Mouse (Mus musculus): Measurements from ENCODE around the gene Tmem143. TPM values are rescaled to one million over a fixed set of nuclear protein-coding genes. Genes with fewer than 3 reads are reported as not detected.

Tmem143 gene
- polyA plus RNA-seq (2012; ENCODE audit: insufficient read depth, insufficient read length, low replicate concordance, missing spikeins) = not detected in 2 replicates

DNA sequence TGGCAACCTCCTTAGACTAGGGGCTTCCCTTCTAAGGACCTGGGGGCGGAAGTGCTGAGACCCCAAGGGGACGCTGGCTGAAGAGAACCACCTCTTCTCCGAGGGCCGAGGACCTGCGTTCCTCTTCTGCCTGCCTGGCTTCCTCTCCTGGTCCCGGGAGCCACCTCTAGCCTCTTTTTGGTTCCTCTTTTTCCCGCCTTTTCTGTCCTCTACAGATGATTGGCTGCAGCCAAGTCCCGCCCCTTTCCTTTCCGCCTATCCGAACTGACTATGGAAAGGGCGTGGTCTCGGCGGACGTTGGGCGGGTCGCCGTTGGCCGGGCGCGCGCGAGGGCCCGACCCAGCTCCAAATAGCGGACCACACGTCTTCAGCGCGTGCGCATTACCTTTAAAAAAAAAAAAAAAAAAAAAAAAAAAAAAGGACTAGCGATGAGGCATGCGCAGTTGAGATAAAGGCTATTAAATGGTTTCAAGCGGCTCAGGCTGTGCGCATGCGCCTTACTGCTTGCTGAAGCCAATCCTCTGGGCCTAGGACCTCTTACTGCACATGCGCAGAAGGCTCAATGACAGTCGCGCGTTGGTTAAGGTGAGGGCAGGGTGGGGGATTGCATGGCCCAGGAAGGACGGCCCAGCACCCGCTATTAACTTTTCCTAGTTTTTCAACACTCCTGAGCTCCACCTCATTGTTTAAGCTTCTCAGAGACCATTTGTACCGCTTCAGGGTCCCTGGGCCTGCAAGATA lies at the start of gene Tmem143, which contains the start of gene Syngr4:
Tmem143 (plus strand) TSS at position 425 of the 741 bp plus-strand sequence.
Syngr4 (minus strand) TSS at position 198 of the 741 bp plus-strand sequence.
- H3K4me3 ChIP-seq (ENCODE audit: insufficient read depth, low read depth, low read length) = peak within 1 kb of the TSS; percentile 56
- H3K4me1 ChIP-seq (ENCODE audit: control insufficient read depth, insufficient read depth, low read length) = no peaks in the 10 kb centered on the region
- under 1% methylated on average over 40 of the region's 40 CpGs for WGBS
- no peak for TF ChIP-seq CTCF (IDR thresholded peaks at IDR 0.05; ENCODE audit: insufficient read depth, low read depth, low read length)
- TF ChIP-seq POLR2A (IDR thresholded peaks at IDR 0.05; ENCODE audit: insufficient read depth, low read depth, low read length) = peak; percentile 67
- peak within 1 kb of the TSS; percentile 82 for H3K27ac ChIP-seq (ENCODE audit: insufficient read depth, low read depth, low read length)

DNA sequence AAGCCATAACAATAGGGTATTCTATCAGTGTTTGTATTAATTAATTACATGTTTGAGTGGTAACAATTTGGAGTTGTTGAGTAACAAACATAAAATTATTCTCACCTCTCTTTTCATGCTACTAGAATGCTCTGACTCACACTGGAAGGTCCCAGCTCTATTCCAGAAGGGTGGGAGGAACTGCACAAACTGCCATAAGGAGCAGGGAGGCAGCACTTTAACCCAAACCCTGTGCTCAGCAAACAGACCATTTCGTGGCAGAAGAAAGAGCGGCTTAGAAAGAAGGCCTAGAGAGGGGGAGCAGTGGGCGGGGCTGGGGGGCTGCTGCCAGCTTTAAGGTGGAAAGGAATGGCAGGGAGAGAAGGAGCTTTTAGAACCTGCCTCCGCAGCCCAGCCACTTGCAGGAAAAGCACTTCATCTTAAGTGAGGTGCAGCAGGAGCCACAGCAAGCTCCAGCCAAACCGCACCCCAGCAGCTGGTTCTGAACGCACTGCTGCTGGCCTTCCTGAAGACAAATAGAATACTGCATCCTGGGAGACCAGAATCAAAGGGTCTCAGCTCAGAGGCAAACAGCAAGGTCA lies 48.2 kb upstream of the Tmem143 start:
- no peak overlapping the region for H3K27ac ChIP-seq (ENCODE audit: insufficient read depth, low read depth, low read length)

DNA sequence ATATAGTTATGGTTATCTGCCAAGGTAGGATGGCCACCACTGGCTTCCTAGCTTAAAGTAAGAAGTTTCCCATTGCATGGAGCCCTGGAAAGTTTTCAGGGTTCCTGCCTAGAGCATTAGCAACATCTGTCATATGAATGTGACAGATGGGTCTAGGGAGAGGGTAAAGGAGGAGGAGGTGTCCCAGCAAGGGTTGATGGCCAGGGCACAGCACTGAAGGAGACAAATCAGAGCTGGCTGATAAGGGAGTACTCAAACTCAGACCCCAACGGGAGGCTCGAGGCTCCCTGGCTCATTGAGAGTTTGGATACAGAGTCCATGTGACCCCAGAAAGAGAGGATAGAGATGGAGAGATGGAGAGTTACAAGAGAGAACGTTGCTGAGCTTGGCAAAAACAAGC lies 46.1 kb upstream of the Tmem143 start:
- WGBS = 78% methylated on average over 3 of the region's 3 CpGs

More for the DNA sequence above, 48.2 kb upstream of the Tmem143 start:
- 13% methylated on average over 6 of the region's 6 CpGs for WGBS
- peaks cover 5% of the 10 kb centered on the region; the same call in 1 of the 2 replicates for H3K4me1 ChIP-seq (ENCODE audit: control insufficient read depth, insufficient read depth, low read length)
- TF ChIP-seq POLR2A (IDR thresholded peaks at IDR 0.05; ENCODE audit: insufficient read depth, low read depth, low read length) (no peak), CTCF (IDR thresholded peaks at IDR 0.05; ENCODE audit: insufficient read depth, low read depth, low read length) (no peak)
- H3K4me3 ChIP-seq (ENCODE audit: insufficient read depth, low read depth, low read length) = no peak overlapping the region

DNA sequence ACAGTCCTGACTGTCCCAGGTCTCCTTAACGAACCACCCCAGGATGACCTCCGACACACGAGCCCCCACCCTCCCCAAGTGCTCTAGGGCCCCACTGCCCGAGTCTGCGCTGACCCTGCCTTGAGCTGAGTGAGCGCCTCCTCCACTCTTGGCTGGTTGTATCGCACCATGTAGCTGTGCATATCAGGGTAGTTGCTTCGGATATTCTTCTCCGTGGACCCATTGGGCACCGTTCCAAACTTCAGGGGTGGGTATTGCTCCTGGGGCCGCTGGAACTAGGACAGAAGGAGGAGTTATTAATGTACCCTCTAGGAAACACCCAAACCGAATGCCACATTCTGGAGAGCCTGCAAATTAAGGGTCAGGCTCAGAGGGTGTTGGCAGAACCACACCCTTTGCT lies 43.7 kb upstream of the Tmem143 start:
- TF ChIP-seq CTCF (IDR thresholded peaks at IDR 0.05; ENCODE audit: insufficient read depth, low read depth, low read length) (no peak), POLR2A (IDR thresholded peaks at IDR 0.05; ENCODE audit: insufficient read depth, low read depth, low read length) (no peak)

More for the DNA sequence above, 46.1 kb upstream of the Tmem143 start:
- TF ChIP-seq CTCF (IDR thresholded peaks at IDR 0.05; ENCODE audit: insufficient read depth, low read depth, low read length) = no peak
- no peak for TF ChIP-seq POLR2A (IDR thresholded peaks at IDR 0.05; ENCODE audit: insufficient read depth, low read depth, low read length)
- Histone ChIP-seq H3K27ac (ENCODE audit: insufficient read depth, low read depth, low read length) (no peak overlapping the region), H3K4me3 (ENCODE audit: insufficient read depth, low read depth, low read length) (no peak overlapping the region), H3K4me1 (ENCODE audit: control insufficient read depth, insufficient read depth, low read length) (peaks cover 5% of the 10 kb centered on the region; the same call in 1 of the 2 replicates)

GRCm38 (mm10) chr7:45856950-45857901 lies 39.5 kb upstream of the Tmem143 start:
- Histone ChIP-seq H3K4me1 (ENCODE audit: control insufficient read depth, insufficient read depth, low read length) (peaks cover 13% of the 10 kb centered on the region), H3K4me3 (ENCODE audit: insufficient read depth, low read depth, low read length) (peak overlapping the region; percentile 25), H3K27ac (ENCODE audit: insufficient read depth, low read depth, low read length) (no peak overlapping the region)
- 18% methylated on average over 30 of the region's 30 CpGs for WGBS
- TF ChIP-seq POLR2A (IDR thresholded peaks at IDR 0.05; ENCODE audit: insufficient read depth, low read depth, low read length) = no peak

More for the DNA sequence above, 43.7 kb upstream of the Tmem143 start:
- WGBS = 79% methylated on average over 12 of the region's 12 CpGs
- peaks cover 18% of the 10 kb centered on the region for H3K4me1 ChIP-seq (ENCODE audit: control insufficient read depth, insufficient read depth, low read length)
- H3K27ac ChIP-seq (ENCODE audit: insufficient read depth, low read depth, low read length) = no peak overlapping the region
- no peak overlapping the region for H3K4me3 ChIP-seq (ENCODE audit: insufficient read depth, low read depth, low read length)

DNA sequence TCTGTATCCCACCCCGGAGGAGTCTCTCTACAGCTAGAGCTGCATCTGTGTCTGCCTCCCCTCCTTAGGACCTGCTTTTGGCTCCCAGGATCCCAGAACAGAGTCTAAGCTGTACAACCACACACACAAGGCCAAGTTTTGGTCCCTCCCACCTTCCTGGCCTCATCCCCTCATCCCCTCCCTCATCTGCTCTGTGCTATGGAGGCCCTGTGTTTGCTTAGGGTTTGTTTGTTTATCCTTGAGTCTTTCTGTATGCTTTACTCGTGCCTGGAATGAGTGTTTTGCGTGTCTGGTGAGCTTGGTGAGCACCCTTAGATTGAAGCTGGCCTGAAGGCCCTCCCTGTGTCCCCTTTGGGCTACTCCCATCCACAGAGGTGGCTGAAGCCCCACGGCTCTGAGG lies 37.7 kb upstream of the Tmem143 start:
- Histone ChIP-seq H3K4me3 (ENCODE audit: insufficient read depth, low read depth, low read length) (no peak overlapping the region), H3K4me1 (ENCODE audit: control insufficient read depth, insufficient read depth, low read length) (peaks cover 13% of the 10 kb centered on the region), H3K27ac (ENCODE audit: insufficient read depth, low read depth, low read length) (no peak overlapping the region)
- TF ChIP-seq CTCF (IDR thresholded peaks at IDR 0.05; ENCODE audit: insufficient read depth, low read depth, low read length) (no peak), POLR2A (IDR thresholded peaks at IDR 0.05; ENCODE audit: insufficient read depth, low read depth, low read length) (no peak)
- 89% methylated on average over 4 of the region's 4 CpGs for WGBS

DNA sequence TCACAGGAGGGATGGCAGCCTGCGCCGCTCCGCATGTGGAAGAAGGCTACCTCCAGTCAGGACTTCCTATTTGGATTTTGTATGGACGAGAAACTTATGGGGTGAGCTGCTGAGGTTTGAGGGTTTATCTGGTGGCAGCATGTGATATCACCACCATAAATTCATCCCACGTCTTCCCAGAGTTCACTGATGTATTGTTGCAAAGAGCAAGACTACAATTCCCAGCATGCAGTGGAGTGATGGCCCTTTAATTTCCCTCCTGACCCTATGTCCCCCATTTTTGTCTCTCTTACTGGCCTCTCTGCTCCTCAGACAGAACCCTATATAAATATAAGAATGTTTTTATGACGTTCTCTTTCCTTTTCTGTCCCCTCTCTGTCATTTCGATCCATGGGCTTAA lies 33.9 kb upstream of the Tmem143 start:
- Histone ChIP-seq H3K27ac (ENCODE audit: insufficient read depth, low read depth, low read length) (no peak overlapping the region), H3K4me1 (ENCODE audit: control insufficient read depth, insufficient read depth, low read length) (peaks cover 11% of the 10 kb centered on the region), H3K4me3 (ENCODE audit: insufficient read depth, low read depth, low read length) (no peak overlapping the region)
- TF ChIP-seq POLR2A (IDR thresholded peaks at IDR 0.05; ENCODE audit: insufficient read depth, low read depth, low read length) (no peak), CTCF (IDR thresholded peaks at IDR 0.05; ENCODE audit: insufficient read depth, low read depth, low read length) (no peak)
- 91% methylated on average over 7 of the region's 7 CpGs for WGBS

DNA sequence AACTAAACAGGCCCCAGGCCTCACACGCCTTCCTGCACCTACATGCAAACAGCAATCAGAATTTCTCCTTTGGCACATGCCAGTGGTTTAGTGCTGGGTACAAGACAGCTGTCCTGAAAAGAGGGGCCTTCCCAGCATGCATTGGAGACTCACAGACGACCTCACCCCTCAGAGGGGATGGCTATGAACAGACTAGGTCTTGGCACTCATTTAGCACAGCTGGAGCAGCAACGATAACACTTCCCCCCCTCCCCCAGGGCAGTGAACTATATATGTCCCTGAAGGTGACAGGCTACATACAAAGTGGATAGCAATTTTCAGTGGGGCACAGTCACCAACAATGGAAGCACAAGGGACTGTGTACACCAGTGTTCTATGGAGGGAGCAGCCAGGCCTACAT lies 32.3 kb upstream of the Tmem143 start:
- 47% methylated on average over 3 of the region's 3 CpGs for WGBS
- H3K4me1 ChIP-seq (ENCODE audit: control insufficient read depth, insufficient read depth, low read length) = peaks cover 20% of the 10 kb centered on the region
- TF ChIP-seq CTCF (IDR thresholded peaks at IDR 0.05; ENCODE audit: insufficient read depth, low read depth, low read length) = no peak
- TF ChIP-seq POLR2A (IDR thresholded peaks at IDR 0.05; ENCODE audit: insufficient read depth, low read depth, low read length) = no peak
- no peak overlapping the region for H3K27ac ChIP-seq (ENCODE audit: insufficient read depth, low read depth, low read length)
- H3K4me3 ChIP-seq (ENCODE audit: insufficient read depth, low read depth, low read length) = no peak overlapping the region

All from olfactory bulb, adult 2 months (tissue).